Mouse (Mus musculus) lung, postnatal 0 days (tissue): ENCODE measurements around the gene Spata25. TPM values are rescaled to one million over a fixed set of nuclear protein-coding genes. Genes with fewer than 3 reads are reported as not detected.

Source experiments
- ATAC-seq: fragments of 200-750 bp; cut with Nextera tagmentation; 2 replicates; pipeline ENCODE4 v1.8.0; 2017; ENCODE audit warnings: moderate library complexity
- DNase-seq: peaks from one replicate; pipeline ENCODE4 v3.0.0-alpha.2; 2016; ENCODE audit warnings: low spot score
- H3K27ac ChIP-seq: fragments of 300-500 bp; sonication (generic); 2 replicates; pipeline ENCODE4 v1.5.1; 2014; ENCODE audit warnings: antibody characterized with exemption, mild to moderate bottlenecking, low read length, mixed read lengths
- H3K27me3 ChIP-seq: fragments of 300-500 bp; sonication (generic); replicated peaks from 2 replicates; pipeline ENCODE4 v1.6.1; 2014; ENCODE audit warnings: low read length, mixed read lengths; ENCODE audit not compliant: insufficient read depth
- H3K36me3 ChIP-seq: fragments of 300-500 bp; sonication (generic); 2 replicates; pipeline ENCODE4 v1.6.1; 2014; ENCODE audit warnings: low read length, mixed read lengths; ENCODE audit not compliant: insufficient read depth
- H3K4me1 ChIP-seq: fragments of 300-500 bp; sonication (generic); 2 replicates; pipeline ENCODE4 v1.6.1; 2014; ENCODE audit warnings: antibody characterized with exemption, low read depth, low read length, mixed read lengths; ENCODE audit not compliant: insufficient read depth
- H3K4me2 ChIP-seq: fragments of 300-500 bp; sonication (generic); replicated peaks from 2 replicates; pipeline ENCODE4 v1.6.1; 2014; ENCODE audit warnings: low read depth, mild to moderate bottlenecking, low read length, moderate library complexity, mixed read lengths
- H3K4me3 ChIP-seq: fragments of 300-500 bp; sonication (generic); 2 replicates; pipeline ENCODE4 v1.5.1; 2014; ENCODE audit warnings: low read depth, low read length
- H3K9ac ChIP-seq: fragments of 300-500 bp; sonication (generic); replicated peaks from 2 replicates; pipeline ENCODE4 v1.6.1; 2014; ENCODE audit warnings: low read depth, mild to moderate bottlenecking
- H3K9me3 ChIP-seq: fragments of 300-500 bp; sonication (generic); 2 replicates; pipeline ENCODE4 v1.6.1; 2016; ENCODE audit warnings: low read length, mixed read lengths
- CTCF ChIP-seq: IDR thresholded peaks from 2 replicates; pipeline ENCODE4 v1.5.1; 2016; ENCODE audit warnings: antibody characterized with exemption, mild to moderate bottlenecking
- EP300 ChIP-seq: IDR thresholded peaks from 2 replicates; pipeline ENCODE4 v1.6.1; 2016; ENCODE audit warnings: antibody characterized with exemption, mild to moderate bottlenecking, control low read depth
- WGBS: fragments of 180-500 bp; shearing (Covaris S2); extraction: QIAGEN DNeasy Blood & Tissue Kit; methylation state at CpG from one replicate; pipeline ENCODE4 v1.1.7; 2014; 5-methylcytosine and 5-hydroxymethylcytosine counted together
- polyA plus RNA-seq: library from polyadenylated mRNA; unstranded; fragments of >200 nt; fragmentation: Nextera tagmentation; extraction: Ambion mirVana; gene quantifications from 2 replicates; pipeline ENCODE4 v1.2.1, GENCODE M21; 2015

Gene Spata25
- polyA plus RNA-seq, 1 experiment from 2014 or later = not detected

- Histone ChIP-seq H3K4me3 (no peak overlapping the region), H3K4me1 (0 out of 2 replicates have a peak, but pooled peaks cover 8% of the 10 kb centered on the region), H3K36me3 (no peaks in the 10 kb centered on the region), H3K27ac (no peak overlapping the region), H3K27me3 (no peaks in the 10 kb centered on the region), H3K9me3 (no peaks in the 10 kb centered on the region), H3K4me2 (no peak overlapping the region), H3K9ac (no peak overlapping the region)
- ATAC-seq (no peak), DNase-seq (peak; percentile 44)
- TF ChIP-seq CTCF (peak; percentile 59), EP300 (no peak)
- 76% methylated on average over 7 of the region's 7 CpGs for WGBS
These were observed 44.3 kb downstream of the Spata25 start for GRCm38 (mm10) chr2:164783926-164784581.

- no peaks in the 10 kb centered on the region for H3K9me3 ChIP-seq
- TF ChIP-seq CTCF (no peak), EP300 (no peak)
- H3K4me2 ChIP-seq = no peak overlapping the region
- ATAC-seq (no peak), DNase-seq (no peak)
- no peak overlapping the region for H3K27ac ChIP-seq
- H3K4me3 ChIP-seq = no peak overlapping the region
- WGBS = 63% methylated on average over 4 of the region's 4 CpGs
- H3K27me3 ChIP-seq = no peaks in the 10 kb centered on the region
- no peaks in the 10 kb centered on the region for H3K36me3 ChIP-seq
- H3K4me1 ChIP-seq = 0 out of 2 replicates have a peak, but pooled peaks cover 6% of the 10 kb centered on the region
- no peak overlapping the region for H3K9ac ChIP-seq
These were observed 46.5 kb downstream of the Spata25 start for GRCm38 (mm10) chr2:164781876-164782275.

GRCm38 (mm10) chr2:164779481-164780086 is 48.8 kb downstream of the Spata25 start, which contains the start of gene Tnnc2:
Gene Tnnc2, minus strand, starts transcription at chr2:164779967.
- ATAC-seq = no peak
- Histone ChIP-seq H3K4me2 (no peak within 1 kb of the TSS), H3K4me1 (no peaks in the 10 kb centered on the region), H3K27ac (no peak within 1 kb of the TSS), H3K36me3 (no peaks in the 10 kb centered on the region), H3K9me3 (no peaks in the 10 kb centered on the region), H3K9ac (no peak within 1 kb of the TSS), H3K27me3 (no peaks in the 10 kb centered on the region), H3K4me3 (no peak within 1 kb of the TSS)
- TF ChIP-seq CTCF (no peak), EP300 (no peak)
- WGBS = 65% methylated on average over 8 of the region's 8 CpGs
- no peak for DNase-seq

GRCm38 (mm10) chr2:164778809-164779208 is 49.5 kb downstream of the Spata25 start:
- TF ChIP-seq CTCF = no peak
- no peak for TF ChIP-seq EP300
- 59% methylated on average over 7 of the region's 7 CpGs for WGBS
- Histone ChIP-seq H3K4me1 (no peaks in the 10 kb centered on the region), H3K27me3 (no peaks in the 10 kb centered on the region), H3K9ac (no peak overlapping the region), H3K36me3 (no peaks in the 10 kb centered on the region), H3K4me3 (no peak overlapping the region), H3K27ac (no peak overlapping the region), H3K4me2 (no peak overlapping the region), H3K9me3 (no peaks in the 10 kb centered on the region)
- DNase-seq (no peak), ATAC-seq (no peak)

GRCm38 (mm10) chr2:164778015-164778287 is 50.4 kb downstream of the Spata25 start:
- Histone ChIP-seq H3K9me3 (no peaks in the 10 kb centered on the region), H3K4me2 (no peak overlapping the region), H3K36me3 (no peaks in the 10 kb centered on the region), H3K9ac (no peak overlapping the region), H3K27ac (no peak overlapping the region), H3K4me3 (no peak overlapping the region), H3K4me1 (no peaks in the 10 kb centered on the region), H3K27me3 (no peaks in the 10 kb centered on the region)
- TF ChIP-seq CTCF (no peak), EP300 (no peak)
- DNase-seq (no peak), ATAC-seq (no peak)
- WGBS = 87% methylated on average over 11 of the region's 11 CpGs

GRCm38 (mm10) chr2:164777246-164778014 is 50.9 kb downstream of the Spata25 start:
- H3K4me2 ChIP-seq = no peak overlapping the region
- WGBS = 78% methylated on average over 30 of the region's 30 CpGs
- no peaks in the 10 kb centered on the region for H3K4me1 ChIP-seq
- H3K36me3 ChIP-seq = no peaks in the 10 kb centered on the region
- H3K9ac ChIP-seq = no peak overlapping the region
- H3K27ac ChIP-seq = no peak overlapping the region
- H3K9me3 ChIP-seq = no peaks in the 10 kb centered on the region
- DNase-seq (no peak), ATAC-seq (no peak)
- H3K4me3 ChIP-seq = no peak overlapping the region
- TF ChIP-seq CTCF (no peak), EP300 (no peak)
- H3K27me3 ChIP-seq = no peaks in the 10 kb centered on the region
